Mouse (Mus musculus): ENCODE measurements at regions not wholly inside any gene's neighbourhood (a gene's known extent, or its start where the extent isn't known, plus 50 kb on each side); places are given as distances from the start of the nearest gene placed in this dataset.

DNA sequence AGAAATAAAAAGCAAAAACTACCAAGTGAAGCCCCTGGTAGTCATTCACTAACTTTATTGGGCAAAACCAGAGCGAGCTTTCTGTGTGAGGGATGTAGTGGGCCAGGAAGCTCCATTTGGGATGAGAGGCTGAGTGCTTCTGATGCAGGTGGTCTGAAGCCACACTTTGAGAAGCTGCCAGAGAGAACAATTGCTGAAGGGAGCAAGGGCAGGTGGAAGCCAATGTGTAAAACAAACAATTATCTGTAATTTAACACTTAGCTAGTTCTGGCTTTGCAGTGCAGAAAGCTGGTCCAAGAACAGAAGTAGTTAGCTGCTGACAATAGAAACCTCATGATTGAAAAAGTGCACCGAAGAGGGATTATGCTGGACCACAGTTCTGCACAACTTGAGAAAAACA is 284.1 kb upstream of the Sema6d start:
- H3K27ac ChIP-seq (ENCODE audit: low read depth, low read length): no peak overlapping the region
- H3K4me3 ChIP-seq (ENCODE audit: low read depth, low read length): no peak overlapping the region
- no peaks in the 10 kb centered on the region for H3K9me3 ChIP-seq (replicated peaks; ENCODE audit: control insufficient read depth, low read length)
- ATAC-seq (replicated peaks; ENCODE audit: insufficient number of reproducible peaks, low FRiP score, low TSS enrichment): no peak
- no peaks in the 10 kb centered on the region for H3K4me1 ChIP-seq (ENCODE audit: control insufficient read depth, insufficient read depth, low read length)
- no peaks in the 10 kb centered on the region for H3K36me3 ChIP-seq (ENCODE audit: control insufficient read depth, insufficient read depth, low read length)
- H3K27me3 ChIP-seq (ENCODE audit: control insufficient read depth, insufficient read depth, low read length): no peaks in the 10 kb centered on the region
- no peak overlapping the region for H3K9ac ChIP-seq (ENCODE audit: low read depth, low read length)
- H3K4me2 ChIP-seq: no peak overlapping the region
- 78% methylated on average over 2 of the region's 2 CpGs for WGBS (ENCODE audit: insufficient replicate concordance)

DNA sequence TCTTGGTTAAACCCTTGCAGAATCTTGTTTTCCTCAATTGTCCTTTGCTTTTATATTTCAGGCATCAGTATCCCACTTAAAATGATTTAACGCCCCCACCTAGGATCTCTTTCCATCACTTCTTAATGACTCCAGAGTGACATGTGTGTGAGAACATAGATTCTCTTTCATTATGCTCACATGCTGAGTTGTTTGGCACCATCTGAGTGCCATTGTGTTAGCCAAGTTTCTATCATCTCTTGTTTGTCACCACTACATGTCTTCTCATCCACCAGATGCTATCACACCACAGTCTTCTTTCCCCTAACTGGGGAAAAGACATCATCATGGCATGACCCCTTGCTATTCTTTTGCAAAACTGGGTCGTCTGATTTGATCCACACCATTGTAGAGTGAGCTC is 283.4 kb upstream of the Sema6d start:
- Histone ChIP-seq H3K27me3 (ENCODE audit: control insufficient read depth, insufficient read depth, low read length) (no peaks in the 10 kb centered on the region), H3K9me3 (replicated peaks; ENCODE audit: control insufficient read depth, low read length) (no peaks in the 10 kb centered on the region), H3K4me1 (ENCODE audit: control insufficient read depth, insufficient read depth, low read length) (no peaks in the 10 kb centered on the region), H3K27ac (ENCODE audit: low read depth, low read length) (no peak overlapping the region), H3K9ac (ENCODE audit: low read depth, low read length) (no peak overlapping the region), H3K4me3 (ENCODE audit: low read depth, low read length) (no peak overlapping the region), H3K4me2 (no peak overlapping the region), H3K36me3 (ENCODE audit: control insufficient read depth, insufficient read depth, low read length) (no peaks in the 10 kb centered on the region)
- ATAC-seq (replicated peaks; ENCODE audit: insufficient number of reproducible peaks, low FRiP score, low TSS enrichment): no peak
- 69% methylated on average over 2 of the region's 2 CpGs for WGBS (ENCODE audit: insufficient replicate concordance)

DNA sequence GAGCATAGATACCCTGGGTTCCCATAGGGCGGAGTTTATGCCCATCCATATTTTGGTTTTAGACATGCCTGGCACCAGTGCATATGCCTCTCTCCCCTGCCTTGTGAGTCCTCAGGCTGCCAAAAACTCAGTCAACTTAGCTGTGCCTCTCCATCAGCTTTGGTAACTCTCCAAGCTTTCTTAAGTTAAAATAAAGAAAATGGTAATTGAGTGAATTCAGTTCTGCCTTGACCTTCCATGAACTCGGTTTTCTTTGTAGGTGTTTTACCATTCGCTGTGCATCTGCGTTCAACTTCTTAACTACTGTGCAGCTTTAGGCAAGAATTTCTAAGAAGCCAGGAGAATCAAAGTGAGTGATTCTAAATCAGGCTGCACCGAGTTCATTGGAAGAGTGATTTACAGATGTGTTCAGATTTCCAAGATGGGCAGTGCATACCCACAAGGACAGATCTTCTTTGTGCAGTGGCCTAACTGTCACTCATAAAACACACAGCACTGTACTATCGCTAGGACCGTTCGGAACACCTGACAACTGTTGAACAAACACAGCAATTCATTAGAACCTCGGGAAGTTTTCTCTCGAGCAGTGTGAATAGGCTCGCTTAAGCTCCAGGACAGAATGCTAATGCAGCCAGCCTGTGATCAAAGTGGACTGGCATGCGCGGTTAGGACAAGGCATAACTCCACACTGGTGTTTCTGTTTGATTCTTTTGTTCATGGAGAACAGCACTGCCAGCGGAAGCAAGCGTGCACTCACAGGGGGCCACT is 276.4 kb upstream of the Sema6d start:
- H3K4me1 ChIP-seq (ENCODE audit: control insufficient read depth, insufficient read depth, low read length): no peaks in the 10 kb centered on the region
- no peak for ATAC-seq (replicated peaks; ENCODE audit: insufficient number of reproducible peaks, low FRiP score, low TSS enrichment)
- H3K27me3 ChIP-seq (ENCODE audit: control insufficient read depth, insufficient read depth, low read length): no peaks in the 10 kb centered on the region
- H3K27ac ChIP-seq (ENCODE audit: low read depth, low read length): no peak overlapping the region
- no peak overlapping the region for H3K4me2 ChIP-seq
- H3K36me3 ChIP-seq (ENCODE audit: control insufficient read depth, insufficient read depth, low read length): no peaks in the 10 kb centered on the region
- no peak overlapping the region for H3K4me3 ChIP-seq (ENCODE audit: low read depth, low read length)
- 69% methylated on average over 15 of the region's 15 CpGs for WGBS (ENCODE audit: insufficient replicate concordance)
- no peak overlapping the region for H3K9ac ChIP-seq (ENCODE audit: low read depth, low read length)
- H3K9me3 ChIP-seq (replicated peaks; ENCODE audit: control insufficient read depth, low read length): no peaks in the 10 kb centered on the region

DNA sequence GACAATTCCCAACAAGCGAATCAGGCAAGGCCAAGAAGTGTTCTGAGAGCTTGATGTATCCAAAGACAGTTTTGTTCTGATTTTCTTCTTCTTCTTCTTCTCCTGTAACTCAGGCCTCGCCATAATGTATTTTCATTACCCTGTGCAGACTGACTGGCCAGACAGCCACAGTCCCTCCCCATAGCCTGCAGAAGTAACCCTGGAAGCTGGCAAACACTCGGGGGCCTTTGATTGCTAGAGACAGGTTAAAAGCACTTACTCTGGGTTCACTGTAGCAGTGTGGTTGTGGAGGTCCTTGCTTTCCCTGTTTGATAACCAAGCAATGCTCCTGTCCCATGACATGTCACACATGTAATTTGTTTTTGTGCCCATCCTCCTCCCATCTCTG is 275.8 kb upstream of the Sema6d start:
- Histone ChIP-seq H3K4me1 (ENCODE audit: control insufficient read depth, insufficient read depth, low read length) (no peaks in the 10 kb centered on the region), H3K9ac (ENCODE audit: low read depth, low read length) (no peak overlapping the region), H3K36me3 (ENCODE audit: control insufficient read depth, insufficient read depth, low read length) (no peaks in the 10 kb centered on the region), H3K27me3 (ENCODE audit: control insufficient read depth, insufficient read depth, low read length) (no peaks in the 10 kb centered on the region), H3K4me3 (ENCODE audit: low read depth, low read length) (no peak overlapping the region), H3K4me2 (no peak overlapping the region), H3K27ac (ENCODE audit: low read depth, low read length) (no peak overlapping the region), H3K9me3 (replicated peaks; ENCODE audit: control insufficient read depth, low read length) (no peaks in the 10 kb centered on the region)
- WGBS (ENCODE audit: insufficient replicate concordance): 63% methylated on average over 3 of the region's 3 CpGs
- ATAC-seq (replicated peaks; ENCODE audit: insufficient number of reproducible peaks, low FRiP score, low TSS enrichment): no peak

DNA sequence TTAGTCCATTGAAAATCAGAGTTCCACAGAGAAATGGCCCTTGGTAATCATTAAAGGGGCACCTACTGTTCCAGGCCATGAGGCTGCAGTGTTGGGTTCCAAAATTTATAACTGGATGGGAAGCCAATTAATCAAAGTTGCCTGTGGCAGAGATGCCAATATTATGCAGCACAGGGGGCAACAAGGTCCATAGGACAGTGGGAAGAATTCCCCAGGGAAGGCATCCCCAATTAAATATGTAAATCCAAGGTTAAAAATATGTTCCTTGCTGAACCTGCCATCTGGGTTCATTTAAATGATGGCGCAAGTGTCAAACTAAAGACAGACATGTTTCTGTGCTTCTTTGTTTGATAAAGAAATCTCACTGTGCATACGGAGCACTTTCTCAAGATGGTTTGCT is 273.1 kb upstream of the Sema6d start:
- Histone ChIP-seq H3K27ac (ENCODE audit: low read depth, low read length) (no peak overlapping the region), H3K9ac (ENCODE audit: low read depth, low read length) (no peak overlapping the region), H3K4me3 (ENCODE audit: low read depth, low read length) (no peak overlapping the region), H3K27me3 (ENCODE audit: control insufficient read depth, insufficient read depth, low read length) (no peaks in the 10 kb centered on the region), H3K36me3 (ENCODE audit: control insufficient read depth, insufficient read depth, low read length) (no peaks in the 10 kb centered on the region), H3K4me1 (ENCODE audit: control insufficient read depth, insufficient read depth, low read length) (no peaks in the 10 kb centered on the region), H3K9me3 (replicated peaks; ENCODE audit: control insufficient read depth, low read length) (no peaks in the 10 kb centered on the region), H3K4me2 (no peak overlapping the region)
- 81% methylated on average over 2 of the region's 2 CpGs for WGBS (ENCODE audit: insufficient replicate concordance)
- no peak for ATAC-seq (replicated peaks; ENCODE audit: insufficient number of reproducible peaks, low FRiP score, low TSS enrichment)

DNA sequence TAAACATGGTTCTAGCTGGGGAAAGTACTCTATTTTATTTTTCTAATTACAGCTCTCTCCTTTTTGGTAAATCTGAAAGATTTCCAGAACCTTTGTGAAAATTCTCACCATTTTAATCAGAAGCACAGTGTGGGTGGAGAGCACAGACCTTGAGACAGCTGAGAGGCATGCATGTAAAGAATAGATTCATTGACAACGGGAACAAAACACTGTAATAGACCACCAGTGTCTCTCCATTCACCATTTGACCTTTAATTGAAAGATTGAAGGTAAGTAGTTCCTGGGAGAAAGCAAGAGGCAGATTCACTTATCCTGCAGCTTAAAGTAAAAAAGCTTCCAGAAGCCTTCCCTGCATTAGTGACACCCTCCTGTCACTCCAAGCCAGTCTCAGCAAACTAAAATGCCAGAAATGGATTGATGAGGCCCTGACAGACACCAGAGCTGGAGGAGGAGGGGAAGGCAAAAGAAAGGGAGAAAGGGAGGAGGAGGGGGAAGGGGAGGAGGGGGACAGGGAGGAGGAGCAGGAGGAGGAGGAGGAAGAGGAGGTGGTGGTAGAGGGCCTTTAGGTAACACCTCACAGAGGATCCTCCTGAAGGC is 256.1 kb upstream of the Sema6d start:
- Histone ChIP-seq H3K4me3 (ENCODE audit: low read depth, low read length) (no peak overlapping the region), H3K4me1 (ENCODE audit: control insufficient read depth, insufficient read depth, low read length) (no peaks in the 10 kb centered on the region), H3K36me3 (ENCODE audit: control insufficient read depth, insufficient read depth, low read length) (no peaks in the 10 kb centered on the region), H3K27ac (ENCODE audit: low read depth, low read length) (no peak overlapping the region), H3K9me3 (replicated peaks; ENCODE audit: control insufficient read depth, low read length) (no peaks in the 10 kb centered on the region), H3K27me3 (ENCODE audit: control insufficient read depth, insufficient read depth, low read length) (no peaks in the 10 kb centered on the region), H3K9ac (ENCODE audit: low read depth, low read length) (no peak overlapping the region), H3K4me2 (no peak overlapping the region)
- WGBS (ENCODE audit: insufficient replicate concordance): 67% methylated on average over 1 of the region's 1 CpGs
- ATAC-seq (replicated peaks; ENCODE audit: insufficient number of reproducible peaks, low FRiP score, low TSS enrichment): no peak

All from heart, embryonic 11.5 days (tissue).